Mouse (Mus musculus): ENCODE measurements around the gene Myadml2.

Myadml2 gene

DNA sequence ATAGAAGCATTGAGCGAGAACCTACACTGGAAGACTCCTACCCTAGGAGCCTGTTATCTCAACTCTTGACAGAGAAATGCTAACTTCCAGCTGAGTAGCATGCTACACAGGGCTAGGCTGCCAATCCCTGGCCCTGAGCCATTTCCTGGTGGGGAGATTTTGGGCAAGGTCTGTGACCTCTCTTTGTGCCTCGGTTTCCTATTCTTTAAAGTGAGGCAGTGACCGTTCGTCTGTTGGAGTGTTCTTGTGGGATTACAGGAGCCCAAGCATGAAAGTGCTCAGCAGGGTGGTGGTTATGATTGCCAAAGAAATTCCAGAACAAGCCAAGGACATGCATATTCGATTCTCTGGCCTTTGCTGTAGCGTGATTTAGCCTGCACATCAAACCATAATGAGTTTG lies 14.8 kb upstream of the Myadml2 start:
- no peak for ATAC-seq (ENCODE audit: insufficient number of reproducible peaks, low FRiP score, low TSS enrichment)

DNA sequence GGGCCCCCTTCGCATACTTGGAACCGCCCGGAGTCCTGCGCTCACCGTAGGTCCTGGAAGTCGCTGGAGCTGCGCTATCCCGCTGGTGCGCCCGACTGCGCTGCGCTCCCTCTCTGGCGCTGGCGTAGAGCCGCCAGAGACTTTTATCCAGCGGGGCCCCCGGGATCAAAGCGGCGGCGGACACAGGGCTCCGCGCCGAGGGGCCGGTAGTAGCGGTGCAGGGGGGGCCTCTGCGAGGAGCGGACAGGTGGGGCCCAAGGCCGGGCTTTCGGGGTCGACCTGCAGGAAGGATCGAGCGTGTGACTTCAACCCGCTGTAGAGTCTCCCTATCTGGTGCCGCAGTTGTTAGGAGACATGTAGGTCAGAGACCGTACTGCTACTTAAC lies 13.1 kb upstream of the Myadml2 start, which contains the start of gene Notum:
Notum (minus strand) TSS at position 100 of the 385 bp plus-strand sequence.
- no peak for ATAC-seq (ENCODE audit: insufficient number of reproducible peaks, low FRiP score, low TSS enrichment)

DNA sequence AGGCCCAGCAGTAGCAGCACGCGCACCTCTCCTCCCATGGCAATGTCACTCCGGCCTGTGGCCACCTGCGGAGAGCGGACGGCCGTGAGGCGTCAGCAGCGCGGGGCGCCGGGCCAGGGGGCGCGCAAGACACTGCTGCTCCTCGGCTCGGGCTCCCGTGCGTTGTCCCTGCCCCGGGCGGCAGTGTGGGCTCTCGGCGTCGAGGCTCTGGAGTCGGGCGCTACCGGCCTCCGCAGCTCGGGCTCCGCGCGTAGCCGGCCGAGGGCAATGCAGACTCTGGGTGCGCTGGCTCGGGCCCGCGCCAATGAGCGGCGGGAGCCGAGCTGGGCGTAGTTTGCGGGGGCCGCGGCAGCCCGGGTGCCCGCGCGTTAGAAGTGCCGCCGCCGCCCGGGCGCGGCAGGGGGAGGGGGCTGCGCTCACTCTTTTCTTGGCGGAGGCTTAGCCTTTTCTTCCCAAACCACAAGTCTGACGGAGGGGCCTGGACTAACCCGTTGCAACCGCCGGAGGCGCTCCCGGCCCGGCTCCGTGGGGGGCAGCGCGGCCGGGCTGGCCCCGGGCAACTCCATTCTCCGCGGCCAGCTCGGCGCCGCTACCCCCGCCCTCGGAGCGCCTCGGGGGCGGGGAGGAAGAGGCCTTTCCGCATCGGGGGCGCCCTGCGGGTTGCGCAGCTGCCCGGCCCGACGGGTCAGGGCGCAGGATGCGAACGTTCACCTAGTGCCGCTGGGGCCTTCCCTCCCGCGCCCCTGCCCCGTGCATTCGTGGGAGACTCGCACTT lies 12.5 kb upstream of the Myadml2 start:
- ATAC-seq (ENCODE audit: insufficient number of reproducible peaks, low FRiP score, low TSS enrichment), result no peak

DNA sequence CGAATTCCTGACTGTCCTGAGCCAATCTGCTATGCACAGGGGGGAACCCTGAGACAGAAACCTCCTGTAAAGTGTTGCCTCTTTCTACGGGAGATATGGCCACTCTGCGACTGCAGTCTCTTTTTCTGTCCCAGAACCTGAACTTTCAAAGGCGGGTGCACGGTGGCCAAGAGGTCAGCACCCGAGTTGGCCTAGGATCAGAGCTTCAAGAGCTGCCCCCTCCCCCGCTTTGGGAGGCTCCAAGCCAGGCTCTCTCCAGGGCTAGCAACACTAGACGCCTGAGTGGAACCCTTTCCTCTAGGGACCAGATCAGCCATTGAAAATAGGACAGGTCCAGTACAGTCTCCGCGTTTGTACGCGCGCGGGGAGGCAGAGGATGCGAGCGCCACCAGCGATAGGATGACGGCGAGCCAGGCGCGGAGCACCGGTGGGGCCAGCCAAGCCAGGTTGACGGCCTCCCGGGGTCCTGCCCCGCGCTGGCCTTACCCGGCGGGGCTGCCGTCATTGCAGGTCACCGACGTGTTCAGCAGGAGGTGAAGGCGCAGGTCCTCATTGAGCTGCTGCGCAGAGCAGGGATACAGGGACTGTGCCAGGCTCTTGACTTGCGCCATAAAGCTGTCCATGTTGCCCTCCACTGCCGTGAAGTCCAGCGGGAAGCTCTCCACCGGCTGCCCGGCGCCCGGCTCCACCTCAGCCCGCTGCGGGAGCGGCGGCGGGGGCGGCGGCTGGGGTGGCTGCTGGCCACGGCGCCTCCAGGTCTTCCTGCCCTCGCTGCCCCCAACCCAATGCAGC lies 11.7 kb upstream of the Myadml2 start:
- no peak for ATAC-seq (ENCODE audit: insufficient number of reproducible peaks, low FRiP score, low TSS enrichment)

DNA sequence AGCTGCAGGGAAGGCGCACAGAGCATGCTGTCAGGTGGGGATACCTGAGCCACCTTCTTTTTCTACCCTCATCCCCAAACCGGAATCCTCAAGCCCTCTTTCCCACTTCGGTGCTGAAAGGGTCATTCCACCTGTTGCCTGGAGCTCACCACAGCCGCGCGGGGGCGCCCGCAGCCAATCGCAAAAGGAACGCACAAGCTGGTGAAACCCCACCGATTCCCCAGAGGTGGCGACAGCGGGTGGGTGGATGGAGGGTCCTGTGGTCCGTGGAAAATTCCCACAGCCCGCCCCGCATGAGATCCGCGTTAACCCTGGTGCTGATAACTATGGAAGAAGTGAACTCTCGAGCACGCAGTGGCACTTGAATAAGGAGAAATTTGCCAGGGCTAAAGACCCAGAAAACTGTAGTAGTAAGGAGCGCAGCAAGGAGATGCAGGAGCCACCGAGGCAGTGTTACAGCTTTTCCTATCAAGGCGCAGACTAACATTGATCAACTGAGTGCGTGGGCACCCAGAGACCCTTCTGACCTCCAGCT lies 11.0 kb upstream of the Myadml2 start:
- no peak for ATAC-seq (ENCODE audit: insufficient number of reproducible peaks, low FRiP score, low TSS enrichment)

DNA sequence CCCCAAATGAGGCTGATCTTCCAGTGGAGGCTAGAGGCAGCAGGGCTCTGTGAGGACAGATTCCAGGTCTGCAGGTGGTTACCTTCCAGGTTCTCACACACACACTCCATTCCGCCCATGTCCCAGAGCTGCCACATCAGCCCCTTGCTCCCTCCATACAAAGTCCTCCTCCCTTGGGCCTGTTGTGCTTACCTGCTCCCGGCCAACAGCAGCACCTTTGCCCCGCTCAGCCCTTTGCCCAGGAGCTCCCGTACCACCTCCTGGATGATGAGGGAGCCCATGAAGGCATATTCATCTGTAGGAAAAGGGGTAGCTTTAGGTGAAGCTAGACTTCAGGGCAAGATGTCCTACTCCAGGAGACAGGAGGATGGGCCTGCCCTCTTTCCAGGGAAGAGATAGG lies 9.3 kb upstream of the Myadml2 start:
- ATAC-seq (ENCODE audit: insufficient number of reproducible peaks, low FRiP score, low TSS enrichment), result no peak

DNA sequence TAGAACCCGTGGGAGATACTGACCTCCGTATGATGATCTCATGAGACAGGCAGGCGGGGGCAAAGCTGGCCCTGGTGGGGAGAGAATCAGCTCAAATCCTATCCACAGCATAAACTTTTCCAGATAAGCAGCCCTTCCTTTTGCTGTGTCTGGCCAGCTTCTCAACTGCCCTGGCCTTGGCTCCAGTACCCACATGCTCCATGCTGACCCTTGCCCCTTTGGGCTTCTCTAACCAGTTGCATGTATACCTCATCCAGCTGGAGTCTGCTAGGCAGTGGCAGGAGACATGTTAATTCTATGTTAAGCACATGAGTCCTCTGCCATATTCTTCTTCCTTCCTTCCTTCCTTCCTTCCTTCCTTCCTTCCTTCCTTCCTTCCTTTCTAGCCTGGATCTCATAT lies 6.8 kb upstream of the Myadml2 start:
- ATAC-seq (ENCODE audit: insufficient number of reproducible peaks, low FRiP score, low TSS enrichment), result no peak

DNA sequence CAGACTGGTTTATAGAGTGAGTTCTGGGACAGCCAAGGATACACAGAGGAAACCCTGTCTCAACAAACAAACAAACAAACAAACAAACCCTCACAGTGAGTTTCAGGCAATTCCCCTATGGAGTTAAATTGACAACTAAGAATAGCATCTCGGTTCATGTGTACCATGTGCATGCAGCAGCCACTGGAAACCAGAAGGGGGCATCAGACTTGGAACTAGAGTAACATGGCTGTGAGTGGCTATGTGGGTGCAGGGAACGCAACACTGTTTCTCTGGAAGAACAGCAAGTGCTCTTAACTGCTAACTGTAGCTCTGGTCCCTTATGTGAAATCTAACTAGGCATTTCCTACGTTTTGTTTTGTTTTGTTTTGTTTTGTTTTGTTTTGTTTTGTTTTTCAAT lies 3.9 kb upstream of the Myadml2 start:
- no peak for ATAC-seq (ENCODE audit: insufficient number of reproducible peaks, low FRiP score, low TSS enrichment)

DNA sequence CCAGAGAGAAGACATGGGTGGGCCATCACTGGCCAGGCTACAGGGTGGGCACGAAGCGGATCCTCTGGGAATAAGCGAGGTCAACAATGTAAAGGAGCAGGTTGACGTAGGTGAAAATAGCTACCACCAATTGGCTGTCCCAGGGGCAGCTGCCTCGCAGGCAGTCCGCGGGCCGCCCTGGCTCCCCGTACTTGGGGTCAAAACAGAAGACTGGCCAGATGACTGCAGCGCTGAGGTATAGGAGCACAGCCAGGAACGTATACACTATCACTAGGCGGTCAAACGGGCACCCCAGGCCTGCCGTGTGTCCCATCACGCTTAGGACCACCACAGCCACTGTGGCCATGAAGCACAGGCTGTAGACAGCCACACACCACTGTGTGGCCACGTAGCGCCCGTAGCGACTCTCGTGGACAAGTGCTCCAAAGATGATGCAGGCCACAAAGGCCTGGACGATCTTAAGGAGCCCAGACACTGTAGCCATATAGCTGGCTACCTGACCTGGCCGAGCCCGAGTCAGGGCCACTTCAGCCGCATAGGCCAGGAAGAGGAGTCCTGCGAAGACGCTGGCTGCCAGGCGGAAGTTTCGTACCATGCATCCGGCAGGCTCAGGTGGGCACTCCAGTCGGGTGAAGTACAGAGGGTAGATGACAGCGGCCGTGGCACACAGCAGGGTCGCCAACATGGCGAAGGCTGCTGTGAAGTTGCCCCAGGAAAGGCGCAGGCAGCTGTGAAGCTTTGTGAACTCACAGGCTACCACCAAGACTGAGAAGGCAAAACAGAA lies 719 bp downstream of the Myadml2 start:
- ATAC-seq (ENCODE audit: insufficient number of reproducible peaks, low FRiP score, low TSS enrichment), result no peak

DNA sequence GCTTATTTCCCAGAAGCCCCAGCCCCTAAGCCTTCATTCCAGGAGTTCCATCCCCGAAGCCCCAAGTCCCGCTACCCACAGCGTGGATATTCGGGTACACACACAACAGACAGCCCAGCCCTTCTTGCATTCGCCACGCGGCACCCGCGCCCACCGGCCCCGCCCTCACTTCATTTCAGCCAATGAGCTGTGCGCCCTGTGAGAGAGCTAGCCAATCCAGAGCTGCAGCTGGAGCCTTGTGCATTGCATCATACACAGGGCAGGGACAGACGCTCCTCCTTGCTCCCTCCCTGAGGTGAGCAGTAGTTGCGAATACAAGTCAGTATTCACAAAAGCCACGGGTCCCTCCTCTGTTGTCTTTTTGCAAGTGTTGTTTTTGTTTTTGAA lies 4.4 kb downstream of the Myadml2 start, which contains the start of gene Pycr1:
Pycr1 (minus strand) TSS at position 169 of the 387 bp plus-strand sequence.
- peak; percentile 93 for ATAC-seq (ENCODE audit: insufficient number of reproducible peaks, low FRiP score, low TSS enrichment)

DNA sequence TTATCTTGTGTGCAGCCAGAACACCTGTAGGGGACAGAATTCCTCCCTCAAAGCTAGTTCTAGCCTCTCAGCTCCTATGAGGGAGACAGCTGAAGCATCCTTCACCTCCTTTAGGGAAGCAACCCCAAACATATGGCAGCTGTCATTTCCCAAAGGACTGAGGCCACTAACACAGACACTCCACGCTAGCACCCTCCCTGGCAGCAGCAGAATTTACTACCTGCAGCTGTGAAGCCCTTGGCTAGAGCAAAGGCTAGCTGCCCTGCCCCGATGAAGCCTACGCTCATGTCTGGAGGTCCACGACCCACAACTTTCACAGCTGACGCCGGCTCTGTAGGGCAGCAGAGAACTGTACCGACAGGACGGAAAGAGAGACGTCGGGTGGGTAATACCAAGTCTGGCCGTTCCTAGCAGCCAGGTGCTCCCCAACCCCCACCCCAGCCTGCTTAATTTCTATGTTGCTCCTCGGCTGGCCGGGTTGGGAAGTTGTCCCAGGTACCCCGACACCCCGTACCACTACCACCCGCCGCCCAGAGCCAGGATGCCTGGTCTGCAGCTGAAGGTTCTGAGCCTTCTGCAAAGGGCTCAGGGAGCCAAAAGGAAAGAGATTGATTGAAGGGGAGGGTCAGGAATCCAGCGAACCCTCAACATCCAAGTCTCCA lies 4.9 kb downstream of the Myadml2 start:
- ATAC-seq (ENCODE audit: insufficient number of reproducible peaks, low FRiP score, low TSS enrichment), result no peak

DNA sequence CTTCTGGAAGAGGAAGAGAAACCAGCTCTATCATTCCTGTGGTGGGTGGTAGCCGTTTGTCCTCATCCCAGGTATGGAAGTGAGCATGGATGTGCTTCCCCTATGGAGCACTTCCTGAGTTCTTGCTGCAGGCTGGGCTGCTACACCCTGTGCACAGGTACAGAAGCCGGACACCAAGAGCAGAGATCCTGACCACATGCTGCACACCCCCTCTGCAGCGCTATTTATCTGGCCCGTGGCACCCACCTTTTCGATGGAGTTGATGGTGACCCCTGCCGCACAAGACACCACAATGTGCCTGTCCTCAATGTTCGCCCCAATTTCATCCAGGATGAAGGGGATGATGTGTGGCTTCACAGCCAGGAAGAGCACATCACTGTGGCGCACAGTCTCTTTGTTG lies 6.1 kb downstream of the Myadml2 start:
- no peak for ATAC-seq (ENCODE audit: insufficient number of reproducible peaks, low FRiP score, low TSS enrichment)

DNA sequence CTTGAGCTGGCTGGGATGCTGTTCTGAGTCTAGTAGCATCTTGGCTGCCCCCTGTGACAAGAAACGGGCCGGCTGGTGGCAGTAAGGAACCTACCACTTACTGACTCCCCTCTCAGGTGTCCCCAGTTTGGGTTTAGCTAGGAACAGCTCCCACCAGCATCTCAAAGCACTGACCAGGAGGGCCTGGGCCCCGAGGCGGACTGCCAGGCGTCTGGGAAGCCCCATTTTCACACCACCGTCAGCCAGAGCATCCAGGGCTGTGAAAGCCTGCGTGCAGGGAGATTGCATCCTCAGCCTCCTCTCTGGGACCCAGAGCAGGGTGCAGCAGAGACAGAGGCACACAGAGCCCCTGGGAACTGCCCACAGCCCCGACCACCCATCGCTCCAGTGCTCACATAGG lies 6.7 kb downstream of the Myadml2 start:
- no peak for ATAC-seq (ENCODE audit: insufficient number of reproducible peaks, low FRiP score, low TSS enrichment)

DNA sequence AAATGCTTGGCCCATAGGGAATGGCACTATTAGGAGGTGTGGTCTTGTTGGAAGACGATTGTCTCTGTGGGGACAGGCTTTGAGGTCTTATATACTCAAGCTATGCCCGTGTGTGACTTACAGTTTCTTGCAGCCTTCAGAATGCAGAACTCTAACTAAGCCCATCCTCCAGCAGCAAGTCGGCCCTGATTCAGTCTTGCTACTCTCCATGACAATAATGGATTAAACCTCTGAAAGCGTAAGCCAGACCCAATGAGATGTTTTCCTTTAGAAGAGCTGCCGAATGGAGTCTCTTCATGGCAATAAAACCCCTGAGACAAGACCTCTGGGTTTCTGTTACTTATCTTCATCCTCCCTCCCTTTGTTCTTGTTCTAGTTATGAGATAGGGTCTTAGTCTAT lies 13.1 kb downstream of the Myadml2 start:
- ATAC-seq (ENCODE audit: insufficient number of reproducible peaks, low FRiP score, low TSS enrichment), result no peak

DNA sequence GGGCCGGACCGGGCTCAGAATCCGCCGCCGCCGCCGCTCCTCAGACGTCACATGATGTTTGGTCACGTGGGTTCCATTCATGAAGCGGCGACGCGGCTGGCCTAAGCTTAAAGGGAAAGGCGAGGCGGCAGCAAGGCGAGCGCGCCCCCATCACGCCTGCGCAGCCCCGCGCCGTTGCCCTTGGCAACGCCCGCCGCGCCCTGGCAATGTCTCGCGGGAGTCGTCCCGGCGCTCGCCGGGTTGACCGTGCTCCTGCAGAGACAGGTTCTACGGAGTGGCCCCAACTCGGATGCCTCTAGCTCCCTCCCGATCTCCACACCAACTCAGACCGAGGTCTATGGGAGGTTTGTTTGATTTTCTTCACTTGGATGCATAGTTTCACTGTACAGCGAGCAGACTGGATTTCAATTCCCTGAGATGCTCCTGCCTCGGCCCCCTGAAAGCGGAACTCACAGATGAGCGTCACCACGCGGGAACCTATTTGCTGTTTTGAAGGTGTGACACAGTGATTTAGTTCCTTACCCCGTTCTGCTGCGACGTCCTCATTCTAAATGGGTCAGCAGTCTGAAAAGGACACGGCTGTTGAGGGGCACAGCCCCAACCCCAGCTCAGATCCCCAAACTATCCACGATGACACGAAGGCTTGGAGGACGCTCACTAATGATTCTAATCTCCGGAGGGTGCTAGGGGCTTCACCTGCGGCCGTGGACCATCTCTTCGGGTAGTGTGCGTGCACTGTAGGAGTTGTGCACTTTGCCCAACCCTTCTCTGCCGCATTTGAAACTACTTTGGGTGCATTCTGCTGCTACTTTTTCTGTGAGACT lies 14.2 kb downstream of the Myadml2 start, which contains the start of gene Mafg:
Mafg (minus strand) TSS at position 81 of the 824 bp plus-strand sequence.
- peak; percentile 85 for ATAC-seq (ENCODE audit: insufficient number of reproducible peaks, low FRiP score, low TSS enrichment)

DNA sequence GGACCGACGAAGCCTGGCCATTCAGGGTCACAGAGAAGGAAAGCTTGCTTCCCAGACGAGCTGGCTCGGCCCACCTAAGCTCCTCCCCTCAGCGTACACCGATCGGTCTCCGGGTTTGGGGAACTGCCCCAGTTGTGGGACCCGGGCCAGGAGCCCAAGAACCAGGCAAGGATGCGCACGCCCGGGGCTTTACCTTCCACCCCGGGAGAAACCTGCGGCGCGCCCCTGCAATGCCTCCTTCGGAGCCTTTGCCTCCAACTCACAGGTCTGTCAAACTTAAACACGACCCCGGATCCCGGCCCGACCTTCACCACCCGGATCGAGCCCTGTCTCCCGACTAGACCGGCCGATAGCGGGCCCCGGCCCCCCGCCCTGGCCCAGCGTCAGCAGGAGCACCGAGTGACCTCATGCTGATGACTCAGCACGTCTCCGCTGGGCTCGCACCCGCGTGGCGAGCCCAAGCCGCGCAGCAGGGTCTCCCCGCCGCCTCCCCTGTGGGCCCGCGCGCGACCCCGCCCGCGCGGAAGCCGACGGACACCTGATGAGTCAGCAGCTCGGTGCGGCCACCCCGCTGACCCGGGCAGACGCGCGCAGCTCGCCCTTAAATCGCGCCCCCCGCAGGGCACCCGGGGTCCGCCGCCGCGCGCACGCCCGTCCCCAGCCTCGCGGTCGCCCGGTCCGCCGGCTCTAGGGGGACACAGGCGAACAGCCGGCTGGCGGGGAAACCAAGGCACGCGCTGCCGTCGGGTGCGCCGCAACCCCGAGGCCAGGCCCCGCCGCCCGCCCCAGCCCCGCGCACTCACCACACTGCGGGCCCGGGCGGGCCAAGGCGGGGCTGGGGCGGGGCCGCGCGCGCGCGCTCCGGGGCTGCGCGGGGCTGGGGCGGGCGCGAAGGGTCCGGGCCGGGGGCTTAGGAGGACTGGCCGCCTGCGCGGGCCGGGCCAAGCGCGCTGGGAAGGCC lies 15.1 kb downstream of the Myadml2 start:
- no peak for ATAC-seq (ENCODE audit: insufficient number of reproducible peaks, low FRiP score, low TSS enrichment)

DNA sequence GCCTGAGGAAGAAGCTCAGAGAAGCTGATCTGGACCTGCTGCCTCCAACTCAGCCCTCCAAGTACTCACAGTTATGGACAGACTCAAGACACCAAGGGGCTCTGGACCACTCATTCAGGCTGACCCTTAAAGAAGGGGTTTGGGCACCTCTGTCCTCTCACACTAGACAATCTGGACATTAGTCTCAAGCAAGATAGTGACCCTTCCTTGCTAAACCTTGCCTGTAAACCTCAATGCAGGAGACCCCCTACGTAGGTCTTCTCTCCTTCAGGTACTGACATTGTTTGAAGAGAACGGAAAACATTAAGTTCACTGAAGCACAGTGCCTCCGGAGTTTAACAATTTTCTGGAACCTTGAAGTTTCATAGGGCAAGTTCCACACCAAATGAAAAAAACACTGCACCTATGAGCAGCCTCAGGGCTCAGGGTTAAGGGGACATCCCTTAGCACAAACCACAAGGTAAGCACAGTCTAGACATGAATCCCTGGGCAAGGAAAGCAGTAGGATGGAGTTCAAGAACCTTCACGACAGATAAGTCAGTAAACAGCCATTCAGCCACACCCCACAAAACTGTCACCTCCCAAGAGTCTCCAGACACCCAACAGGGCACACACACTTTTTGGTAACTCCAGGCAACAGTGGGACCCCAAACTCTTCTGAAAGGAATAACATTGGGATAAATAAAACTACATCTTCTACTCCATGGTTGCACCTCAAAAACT lies 16.1 kb downstream of the Myadml2 start:
- ATAC-seq (ENCODE audit: insufficient number of reproducible peaks, low FRiP score, low TSS enrichment), result no peak
